Mouse (Mus musculus) limb, embryonic 15.5 days (tissue): ENCODE data around the gene Prf1. TPM values are rescaled to one million over a fixed set of nuclear protein-coding genes. Genes with fewer than 3 reads are reported as not detected.

Source experiments
- ATAC-seq: fragments of 200-750 bp; cut with Nextera tagmentation; 2 replicates; pipeline ENCODE4 v1.8.0; 2017; ENCODE audit warnings: low read depth, moderate TSS enrichment; ENCODE audit not compliant: insufficient number of reproducible peaks, low FRiP score, low TSS enrichment
- H3K27ac ChIP-seq: fragments of 300-500 bp; sonication (generic); 2 replicates; pipeline ENCODE4 v1.5.1; 2015; ENCODE audit warnings: moderate library complexity, mild to moderate bottlenecking, inconsistent platforms
- H3K27me3 ChIP-seq: fragments of 300-500 bp; sonication (generic); 2 replicates; pipeline ENCODE4 v1.6.1; 2015; ENCODE audit warnings: inconsistent platforms
- H3K36me3 ChIP-seq: fragments of 300-500 bp; sonication (generic); 2 replicates; pipeline ENCODE4 v1.6.1; 2015; ENCODE audit warnings: inconsistent platforms
- H3K4me1 ChIP-seq: fragments of 300-500 bp; sonication (generic); 2 replicates; pipeline ENCODE4 v1.6.1; 2015; ENCODE audit warnings: inconsistent platforms
- H3K4me2 ChIP-seq: fragments of 300-500 bp; sonication (generic); 2 replicates; pipeline ENCODE4 v1.6.1; 2015; ENCODE audit warnings: mild to moderate bottlenecking, inconsistent platforms
- H3K4me3 ChIP-seq: fragments of 300-500 bp; sonication (generic); 2 replicates; pipeline ENCODE4 v1.5.1; 2015; ENCODE audit warnings: mild to moderate bottlenecking, inconsistent platforms
- H3K9ac ChIP-seq: fragments of 300-500 bp; sonication (generic); 2 replicates; pipeline ENCODE4 v1.6.1; 2015; ENCODE audit warnings: inconsistent platforms
- H3K9me3 ChIP-seq: fragments of 300-500 bp; sonication (generic); 2 replicates; pipeline ENCODE4 v1.6.1; 2016; ENCODE audit warnings: inconsistent platforms
- WGBS: fragments of 180-500 bp; shearing (Covaris S2); methylation state at CpG from one replicate; pipeline ENCODE4 v1.1.7; 2015; 5-methylcytosine and 5-hydroxymethylcytosine counted together
- polyA plus RNA-seq: library from polyadenylated mRNA; unstranded; fragments of >200 nt; fragmentation: Nextera tagmentation; extraction: Ambion mirVana; gene quantifications from 2 replicates; pipeline ENCODE4 v1.2.1, GENCODE M21; 2015

Gene Prf1
- polyA plus RNA-seq, 1 experiment from 2014 or later: 0.09 TPM

DNA sequence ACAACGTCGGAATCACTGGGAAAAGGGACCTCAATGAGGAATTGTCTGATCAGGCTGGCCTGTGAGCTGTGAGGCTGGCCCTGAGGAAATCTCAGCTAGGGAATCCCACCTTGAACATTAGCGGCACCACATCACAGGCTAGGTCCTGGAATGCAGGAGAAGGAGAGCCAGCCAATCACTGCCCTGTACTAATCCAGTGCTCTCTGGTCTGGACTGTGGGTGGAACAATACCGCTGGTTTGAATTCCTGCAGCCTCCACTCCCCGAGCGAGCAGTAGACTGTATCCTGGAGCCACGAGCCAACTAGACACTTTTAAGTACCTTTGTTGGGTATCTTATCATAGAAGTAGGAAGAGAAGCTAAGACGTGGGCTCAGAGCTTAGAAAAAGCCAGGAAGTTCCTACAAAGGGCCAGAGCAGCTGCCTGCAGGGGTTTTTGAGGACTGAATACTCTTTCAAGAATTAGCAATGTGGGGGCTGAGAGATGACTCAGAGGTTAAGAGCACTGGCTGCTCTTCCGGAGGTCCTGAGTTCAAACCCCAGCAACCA lies 28.2 kb downstream of the Prf1 start:
- Histone ChIP-seq H3K27me3 (no peaks in the 10 kb centered on the region), H3K9me3 (no peaks in the 10 kb centered on the region), H3K27ac (no peak overlapping the region), H3K4me2 (no peak overlapping the region), H3K4me1 (peaks cover 20% of the 10 kb centered on the region), H3K4me3 (no peak overlapping the region), H3K9ac (no peak overlapping the region), H3K36me3 (peaks cover 24% of the 10 kb centered on the region)
- whole genome bisulfite sequencing: 39% methylated on average over 9 of the region's 9 CpGs
- ATAC-seq: no peak

GRCm38 (mm10) chr10:61327545-61327944 lies 29.9 kb downstream of the Prf1 start:
- peaks cover 26% of the 10 kb centered on the region for H3K4me1 ChIP-seq
- H3K4me3 ChIP-seq: no peak overlapping the region
- H3K9me3 ChIP-seq: no peaks in the 10 kb centered on the region
- H3K27me3 ChIP-seq: no peaks in the 10 kb centered on the region
- H3K9ac ChIP-seq: no peak overlapping the region
- no peak for ATAC-seq
- 80% methylated on average over 10 of the region's 10 CpGs for WGBS
- no peak overlapping the region for H3K4me2 ChIP-seq
- no peak overlapping the region for H3K27ac ChIP-seq
- peaks cover 7% of the 10 kb centered on the region for H3K36me3 ChIP-seq

DNA sequence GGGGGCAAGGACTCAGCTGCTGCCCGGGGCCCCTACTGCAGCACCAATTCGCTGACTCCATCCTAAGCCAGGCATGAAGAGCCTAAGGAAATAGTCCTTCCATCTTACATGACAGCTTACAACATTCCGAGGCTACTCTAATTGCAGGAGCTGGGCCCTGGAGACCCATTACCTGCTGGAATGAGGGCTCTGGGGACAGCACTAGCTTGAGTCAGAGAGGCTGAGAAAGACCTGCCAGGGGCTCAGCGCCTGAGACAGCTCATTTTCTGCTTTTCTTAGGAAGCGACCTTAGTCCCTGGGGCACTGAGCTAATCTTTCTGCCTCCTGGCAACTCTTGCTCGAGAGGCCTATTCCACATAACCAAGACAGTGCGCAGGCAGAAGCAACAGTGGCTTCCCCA lies 31.3 kb downstream of the Prf1 start:
- WGBS: 29% methylated on average over 7 of the region's 7 CpGs
- H3K9ac ChIP-seq: no peak overlapping the region
- no peaks in the 10 kb centered on the region for H3K9me3 ChIP-seq
- H3K27me3 ChIP-seq: no peaks in the 10 kb centered on the region
- H3K36me3 ChIP-seq: 0 out of 2 replicates have a peak, but pooled peaks cover 7% of the 10 kb centered on the region
- peaks cover 26% of the 10 kb centered on the region for H3K4me1 ChIP-seq
- H3K4me2 ChIP-seq: no peak overlapping the region
- no peak overlapping the region for H3K4me3 ChIP-seq
- ATAC-seq: no peak
- H3K27ac ChIP-seq: no peak overlapping the region

GRCm38 (mm10) chr10:61331046-61331445 lies 33.4 kb downstream of the Prf1 start:
- WGBS: 59% methylated on average over 5 of the region's 5 CpGs
- H3K4me2 ChIP-seq: no peak overlapping the region
- peaks cover 21% of the 10 kb centered on the region for H3K4me1 ChIP-seq
- H3K9ac ChIP-seq: no peak overlapping the region
- no peaks in the 10 kb centered on the region for H3K9me3 ChIP-seq
- no peak for ATAC-seq
- H3K36me3 ChIP-seq: peaks cover 11% of the 10 kb centered on the region; the same call in 1 of the 2 replicates
- no peak overlapping the region for H3K27ac ChIP-seq
- no peaks in the 10 kb centered on the region for H3K27me3 ChIP-seq
- H3K4me3 ChIP-seq: no peak overlapping the region

- H3K4me2 ChIP-seq: no peak overlapping the region
- no peak for ATAC-seq
- WGBS: 66% methylated on average over 7 of the region's 7 CpGs
- H3K27ac ChIP-seq: no peak overlapping the region
- H3K27me3 ChIP-seq: no peaks in the 10 kb centered on the region
- peaks cover 11% of the 10 kb centered on the region; the same call in 1 of the 2 replicates for H3K4me1 ChIP-seq
- no peaks in the 10 kb centered on the region for H3K9me3 ChIP-seq
- H3K4me3 ChIP-seq: no peak overlapping the region
- no peak overlapping the region for H3K9ac ChIP-seq
- peaks cover 21% of the 10 kb centered on the region for H3K36me3 ChIP-seq
Measured at GRCm38 (mm10) chr10:61334545-61334944, 36.9 kb downstream of the Prf1 start.

- 0 out of 2 replicates have a peak, but pooled peaks cover 4% of the 10 kb centered on the region for H3K4me1 ChIP-seq
- H3K27ac ChIP-seq: no peak overlapping the region
- peaks cover 24% of the 10 kb centered on the region for H3K36me3 ChIP-seq
- WGBS: 24% methylated on average over 6 of the region's 6 CpGs
- no peaks in the 10 kb centered on the region for H3K9me3 ChIP-seq
- H3K4me3 ChIP-seq: no peak overlapping the region
- ATAC-seq: no peak
- no peaks in the 10 kb centered on the region for H3K27me3 ChIP-seq
- no peak overlapping the region for H3K4me2 ChIP-seq
- no peak overlapping the region for H3K9ac ChIP-seq
Measured at GRCm38 (mm10) chr10:61336137-61336536, 38.5 kb downstream of the Prf1 start.

DNA sequence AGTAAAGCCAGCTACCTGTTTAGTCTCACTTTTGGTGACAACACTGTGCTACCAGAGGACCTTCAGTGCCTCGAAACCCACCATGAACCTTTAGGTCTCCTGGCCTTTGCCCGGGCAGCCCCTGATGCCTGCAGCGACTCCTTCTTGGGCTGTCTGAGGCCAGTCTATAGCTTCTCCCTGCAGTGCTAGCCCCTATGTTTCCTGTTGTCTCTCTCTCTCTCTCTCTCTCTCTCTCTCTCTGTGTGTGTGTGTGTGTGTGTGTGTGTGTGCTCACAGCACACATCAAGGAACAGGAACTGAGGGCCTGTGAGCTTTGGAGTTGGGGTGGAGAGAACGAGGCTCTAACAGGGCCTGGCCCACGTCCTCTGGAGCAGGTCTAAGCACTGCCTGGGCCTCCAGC lies 39.0 kb downstream of the Prf1 start:
- 77% methylated on average over 5 of the region's 5 CpGs for WGBS
- Histone ChIP-seq H3K9ac (no peak overlapping the region), H3K36me3 (peaks cover 24% of the 10 kb centered on the region), H3K4me1 (no peaks in the 10 kb centered on the region), H3K4me3 (no peak overlapping the region), H3K9me3 (no peaks in the 10 kb centered on the region), H3K27ac (no peak overlapping the region), H3K4me2 (no peak overlapping the region), H3K27me3 (no peaks in the 10 kb centered on the region)
- ATAC-seq: no peak

DNA sequence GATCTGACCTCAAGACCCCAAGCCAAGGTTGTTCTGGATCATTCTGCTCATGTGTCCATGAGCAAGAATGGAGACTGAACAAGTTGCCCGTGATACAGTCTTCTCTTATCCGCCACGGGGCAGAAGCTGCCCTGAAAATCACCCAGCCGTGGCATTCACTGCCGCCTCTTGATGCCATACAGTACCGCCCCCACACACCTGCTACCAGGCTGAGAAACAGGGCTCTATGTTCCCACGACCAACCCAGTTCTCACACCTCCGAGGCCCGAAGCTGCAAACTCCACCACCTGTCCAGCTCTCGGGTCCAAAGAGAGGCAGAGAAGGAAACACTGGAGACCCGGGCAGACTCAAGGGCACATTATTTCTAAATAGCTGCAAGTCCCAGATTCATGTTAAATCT lies 40.0 kb downstream of the Prf1 start:
- ATAC-seq: no peak
- Histone ChIP-seq H3K4me1 (no peaks in the 10 kb centered on the region), H3K4me2 (no peak overlapping the region), H3K9me3 (no peaks in the 10 kb centered on the region), H3K36me3 (peaks cover 29% of the 10 kb centered on the region), H3K27me3 (no peaks in the 10 kb centered on the region), H3K9ac (no peak overlapping the region), H3K27ac (no peak overlapping the region), H3K4me3 (no peak overlapping the region)
- 85% methylated on average over 11 of the region's 11 CpGs for WGBS

- Histone ChIP-seq H3K36me3 (peaks cover 24% of the 10 kb centered on the region), H3K9me3 (no peaks in the 10 kb centered on the region), H3K4me2 (no peak overlapping the region), H3K9ac (no peak overlapping the region), H3K27me3 (no peaks in the 10 kb centered on the region), H3K4me3 (no peak overlapping the region), H3K27ac (no peak overlapping the region), H3K4me1 (no peaks in the 10 kb centered on the region)
- WGBS: 88% methylated on average over 9 of the region's 9 CpGs
- ATAC-seq: no peak
Measured at GRCm38 (mm10) chr10:61339216-61339615, 41.6 kb downstream of the Prf1 start.

- Histone ChIP-seq H3K4me1 (no peaks in the 10 kb centered on the region), H3K4me3 (no peak overlapping the region), H3K4me2 (no peak overlapping the region), H3K9ac (no peak overlapping the region), H3K36me3 (peaks cover 19% of the 10 kb centered on the region), H3K27me3 (no peaks in the 10 kb centered on the region), H3K9me3 (no peaks in the 10 kb centered on the region), H3K27ac (no peak overlapping the region)
- no peak for ATAC-seq
- WGBS: 87% methylated on average over 9 of the region's 9 CpGs
Measured at GRCm38 (mm10) chr10:61340247-61340646, 42.6 kb downstream of the Prf1 start.

DNA sequence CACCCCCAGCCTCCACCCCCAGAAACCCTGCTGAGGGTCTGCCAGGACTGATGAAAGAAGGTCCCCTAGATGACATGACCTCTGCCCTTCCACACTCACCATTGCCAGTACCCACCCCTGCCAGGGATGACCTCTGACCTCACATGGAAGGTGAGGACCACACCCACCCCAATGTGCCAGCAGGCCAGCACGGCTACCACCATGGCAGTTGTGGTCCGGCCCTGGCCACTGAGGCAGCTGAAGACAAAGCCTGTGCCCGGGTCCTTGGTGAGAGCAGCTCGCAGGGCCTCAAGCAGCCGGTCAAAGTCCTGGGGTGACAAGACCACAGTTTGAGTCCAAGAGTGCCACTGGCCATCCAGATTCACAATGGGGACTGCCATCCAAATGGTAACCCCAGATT lies 43.4 kb downstream of the Prf1 start:
- Histone ChIP-seq H3K4me1 (no peaks in the 10 kb centered on the region), H3K36me3 (peaks cover 21% of the 10 kb centered on the region), H3K4me2 (no peak overlapping the region), H3K27ac (no peak overlapping the region), H3K9ac (no peak overlapping the region), H3K9me3 (no peaks in the 10 kb centered on the region), H3K4me3 (no peak overlapping the region), H3K27me3 (no peaks in the 10 kb centered on the region)
- 96% methylated on average over 5 of the region's 5 CpGs for WGBS
- ATAC-seq: no peak

DNA sequence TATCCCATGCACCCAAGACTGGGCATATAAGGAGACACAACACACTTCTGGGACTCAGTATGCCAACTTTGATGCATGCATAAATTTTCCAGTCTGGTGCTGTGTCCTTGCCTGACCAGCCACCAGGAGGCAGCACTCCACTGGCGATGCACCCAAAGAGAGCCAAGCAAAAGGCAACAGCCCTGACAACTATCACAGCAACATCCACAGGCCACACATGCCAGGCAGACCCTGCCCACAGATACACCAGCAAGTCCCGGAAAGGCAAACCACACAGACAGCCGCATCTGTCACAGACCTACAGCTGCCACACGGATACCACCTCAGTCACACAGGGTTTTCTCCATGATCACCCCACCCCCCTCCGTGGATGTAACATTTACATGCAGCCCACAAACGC lies 43.9 kb downstream of the Prf1 start:
- peaks cover 21% of the 10 kb centered on the region for H3K36me3 ChIP-seq
- no peaks in the 10 kb centered on the region for H3K9me3 ChIP-seq
- H3K9ac ChIP-seq: no peak overlapping the region
- H3K4me1 ChIP-seq: no peaks in the 10 kb centered on the region
- 63% methylated on average over 6 of the region's 6 CpGs for WGBS
- no peak overlapping the region for H3K27ac ChIP-seq
- no peaks in the 10 kb centered on the region for H3K27me3 ChIP-seq
- no peak overlapping the region for H3K4me2 ChIP-seq
- no peak for ATAC-seq
- H3K4me3 ChIP-seq: no peak overlapping the region

GRCm38 (mm10) chr10:61342750-61343149 lies 45.1 kb downstream of the Prf1 start:
- ATAC-seq: no peak
- no peaks in the 10 kb centered on the region for H3K27me3 ChIP-seq
- H3K27ac ChIP-seq: no peak overlapping the region
- H3K9me3 ChIP-seq: no peaks in the 10 kb centered on the region
- H3K4me2 ChIP-seq: no peak overlapping the region
- H3K9ac ChIP-seq: no peak overlapping the region
- peaks cover 15% of the 10 kb centered on the region for H3K36me3 ChIP-seq
- WGBS: 92% methylated on average over 13 of the region's 13 CpGs
- no peaks in the 10 kb centered on the region for H3K4me1 ChIP-seq
- H3K4me3 ChIP-seq: no peak overlapping the region
